10 mouse cellular contexts compared by ENCODE assay signal in the genomic region with DNA sequence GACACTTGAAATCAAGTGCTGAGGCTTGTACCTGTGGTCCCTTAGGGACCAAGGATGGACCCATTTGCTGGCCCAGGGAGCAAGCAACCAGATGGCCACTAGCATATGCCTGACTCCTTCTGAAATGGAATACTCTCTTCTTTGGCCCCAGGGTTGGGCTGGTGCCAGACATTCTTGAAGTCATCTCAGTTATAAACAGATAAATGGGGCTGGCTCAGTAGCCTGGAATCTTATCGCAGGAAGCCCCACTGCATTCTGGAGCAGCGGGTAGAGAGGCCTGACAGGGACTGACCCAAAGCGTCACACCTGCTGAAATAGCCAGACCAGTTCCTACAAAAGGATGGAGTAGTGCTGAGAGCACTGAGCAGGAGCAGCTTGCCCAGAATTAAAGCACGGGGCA. TPM values are rescaled to one million over a fixed set of nuclear protein-coding genes. Genes with fewer than 3 reads are reported as not detected.
DNase-seq lines count a peak whose midpoint lies in the region; ATAC-seq and TF ChIP-seq lines count a peak whose summit lies in the region.
"Had no signal": no experiment of that assay in that cellular context is flagged by ENCODE, and none has a peak within 500 bp of the region (broad histone marks: within the 10 kb centered on the region; RNA-seq: fewer than 3 reads in every experiment).

No protein-coding gene starts in this region.

- H3K4me2 ChIP-seq in intestine, embryonic 16.5 days (ENCODE audit: low read depth, low read length), result no peak overlapping the region
- no peak overlapping the region for H3K4me2 ChIP-seq in intestine, postnatal 0 days (replicated peaks; ENCODE audit: low read depth)
- H3K4me2 ChIP-seq in forebrain, embryonic 11.5 days (ENCODE audit: low read depth, low read length, severe bottlenecking), result no peak overlapping the region
- H3K4me2 ChIP-seq: liver, embryonic 15.5 days had no signal

- H3K4me1 ChIP-seq in intestine, embryonic 16.5 days (ENCODE audit: control insufficient read depth, insufficient read depth, low read length), result 0 out of 2 replicates have a peak, but pooled peaks cover 4% of the 10 kb centered on the region
- no peaks in the 10 kb centered on the region for H3K4me1 ChIP-seq in intestine, postnatal 0 days (replicated peaks; ENCODE audit: control insufficient read depth, insufficient read depth, low read length)
- no peaks in the 10 kb centered on the region for H3K4me1 ChIP-seq in forebrain, embryonic 11.5 days (replicated peaks; ENCODE audit: control insufficient read depth, insufficient read depth, low read length)
- H3K4me1 ChIP-seq: liver, embryonic 15.5 days had no signal

- ATAC-seq in intestine, embryonic 16.5 days, result peak; percentile 40; the same call in 1 of the 2 replicates
- no peak for ATAC-seq in intestine, postnatal 0 days
- no peak for ATAC-seq in forebrain, embryonic 11.5 days (replicated peaks; ENCODE audit: low FRiP score)
- ATAC-seq in frontal cortex, adult (ENCODE audit: low TSS enrichment), result no peak

- no peak overlapping the region for H3K9ac ChIP-seq in intestine, embryonic 16.5 days (ENCODE audit: low read depth, low read length)
- H3K9ac ChIP-seq in intestine, postnatal 0 days (ENCODE audit: low read depth, low read length), result no peak overlapping the region
- no peak overlapping the region for H3K9ac ChIP-seq in forebrain, embryonic 11.5 days (ENCODE audit: low read length)
- H3K9ac ChIP-seq: liver, embryonic 15.5 days had no signal

- H3K36me3 ChIP-seq in intestine, embryonic 16.5 days (ENCODE audit: control insufficient read depth, insufficient read depth, low read length), result no peaks in the 10 kb centered on the region
- H3K36me3 ChIP-seq in intestine, postnatal 0 days (ENCODE audit: control insufficient read depth, insufficient read depth), result peaks cover 30% of the 10 kb centered on the region; the same call in 1 of the 2 replicates
- H3K36me3 ChIP-seq in forebrain, embryonic 11.5 days (ENCODE audit: control insufficient read depth, insufficient read depth, low read length), result no peaks in the 10 kb centered on the region

- H3K4me3 ChIP-seq in intestine, embryonic 16.5 days (ENCODE audit: low read length), result no peak overlapping the region
- no peak overlapping the region for H3K4me3 ChIP-seq in intestine, postnatal 0 days (ENCODE audit: low read depth, low read length)
- no peak overlapping the region for H3K4me3 ChIP-seq in forebrain, embryonic 11.5 days (ENCODE audit: low read depth, low read length)
- H3K4me3 ChIP-seq: liver, embryonic 15.5 days had no signal

- H3K27ac ChIP-seq in intestine, embryonic 16.5 days (ENCODE audit: low read length), result no peak overlapping the region
- H3K27ac ChIP-seq in intestine, postnatal 0 days (ENCODE audit: low read depth, low read length), result no peak overlapping the region
- H3K27ac ChIP-seq in forebrain, embryonic 11.5 days (ENCODE audit: low read depth, low read length), result no peak overlapping the region
- H3K27ac ChIP-seq: liver, embryonic 15.5 days had no signal

- no peak for TF ChIP-seq CTCF in intestine, postnatal 0 days (IDR thresholded peaks at IDR 0.05; ENCODE audit: low read depth)

- H3K27me3 ChIP-seq in intestine, embryonic 16.5 days (replicated peaks; ENCODE audit: control insufficient read depth, insufficient read depth, low read length), result no peaks in the 10 kb centered on the region
- H3K27me3 ChIP-seq in intestine, postnatal 0 days (replicated peaks; ENCODE audit: control insufficient read depth, insufficient read depth, low read length), result no peaks in the 10 kb centered on the region
- no peaks in the 10 kb centered on the region for H3K27me3 ChIP-seq in forebrain, embryonic 11.5 days (ENCODE audit: control insufficient read depth, insufficient read depth, low read length)
- H3K27me3 ChIP-seq: liver, embryonic 15.5 days had no signal

- 64% methylated on average over 4 of the region's 4 CpGs for WGBS in intestine, embryonic 16.5 days
- WGBS in intestine, postnatal 0 days, result 63% methylated on average over 4 of the region's 4 CpGs
- 97% methylated on average over 4 of the region's 4 CpGs for WGBS in forebrain, embryonic 11.5 days

- H3K9me3 ChIP-seq in intestine, embryonic 16.5 days (ENCODE audit: control insufficient read depth, low read length), result no peaks in the 10 kb centered on the region
- H3K9me3 ChIP-seq in intestine, postnatal 0 days (ENCODE audit: control insufficient read depth), result no peaks in the 10 kb centered on the region
- H3K9me3 ChIP-seq in forebrain, embryonic 11.5 days (ENCODE audit: control insufficient read depth, low read length), result no peaks in the 10 kb centered on the region
- H3K9me3 ChIP-seq: liver, embryonic 15.5 days had no signal

- DNase-seq in adrenal gland, adult 2 months, result peak; percentile 27
- no peak for DNase-seq in adrenal gland, adult 18-20 months (ENCODE audit: low spot score in 2 of 2)
- peak; percentile 82 for DNase-seq in cerebellum, adult 9-10 months
- DNase-seq in kidney, postnatal 36 days, result peak; percentile 56 to 76
- DNase-seq in forebrain, embryonic 11.5 days (ENCODE audit: low spot score), result no peak
- DNase-seq: layer of hippocampus, adult 9-11 months had no signal

RNA-seq across cellular contexts. Expression of a gene that starts 10.2 kb away (rescaled TPM):
- total RNA-seq in adrenal gland, adult 2 months (2021), result 10 to 100 TPM; 20.1 to 23.7 TPM
- 5.1 and 5.5 TPM in 2 replicates for polyA plus RNA-seq in adrenal gland, adult 2 months (2012; rRNA removed)
- total RNA-seq in adrenal gland, adult 18-20 months (2021), result 10 to 100 TPM; 15.7 to 19.7 TPM
- polyA plus RNA-seq in intestine, embryonic 16.5 days (2015; fragmentation: Nextera tagmentation; extraction: Ambion mirVana), result 18.8 and 20.4 TPM in 2 replicates
- polyA plus RNA-seq in intestine, postnatal 0 days (2015; fragmentation: Nextera tagmentation; extraction: Ambion mirVana), result 16.8 and 18.5 TPM in 2 replicates
- polyA plus RNA-seq in forebrain, embryonic 11.5 days (2014; fragmentation: Nextera tagmentation; extraction: Ambion mirVana), result 17.7 and 19.5 TPM in 2 replicates

Comparison
In these comparisons a context has a peak if more than half of its experiments do, and no peak if none do; other contexts are left out.
1. DNase-seq: peak in adrenal gland, adult 2 months (single experiment), cerebellum, adult 9-10 months (single experiment) and kidney, postnatal 36 days (2 of 2); none in adrenal gland, adult 18-20 months (0 of 2) and forebrain, embryonic 11.5 days (single experiment).